Mouse (Mus musculus): ENCODE measurements at regions not wholly inside any gene's neighbourhood (a gene's known extent, or its start where the extent isn't known, plus 50 kb on each side); places are given as distances from the start of the nearest gene placed in this dataset.

- DNase-seq, result no peak
These were observed 187.3 kb downstream of the Ostf1 start for GRCm38 (mm10) chr19:18444324-18444723.

- peak in 1 of 2 experiments; percentile 38 for DNase-seq
These were observed 195.3 kb downstream of the Ostf1 start for GRCm38 (mm10) chr19:18436351-18436750.

- peak in 1 of 2 experiments; percentile 28 for DNase-seq
These were observed 211.2 kb downstream of the Ostf1 start for GRCm38 (mm10) chr19:18420381-18420785.

GRCm38 (mm10) chr19:18418548-18418947, 213.1 kb downstream of the Ostf1 start:
- no peak for DNase-seq

- no peak for DNase-seq
These were observed 254.0 kb downstream of the Ostf1 start for GRCm38 (mm10) chr19:18377466-18378089.

GRCm38 (mm10) chr19:18368612-18369011, 263.0 kb downstream of the Ostf1 start:
- no peak for DNase-seq

GRCm38 (mm10) chr19:18353960-18354359, 277.7 kb downstream of the Ostf1 start:
- no peak for DNase-seq

- DNase-seq, result no peak
These were observed 285.9 kb downstream of the Ostf1 start for GRCm38 (mm10) chr19:18345735-18346134.

- no peak for DNase-seq
These were observed 288.0 kb downstream of the Ostf1 start for GRCm38 (mm10) chr19:18343647-18344046.

GRCm38 (mm10) chr19:18343003-18343402, 288.6 kb downstream of the Ostf1 start:
- no peak for DNase-seq

- DNase-seq, result no peak
These were observed 293.6 kb downstream of the Ostf1 start for GRCm38 (mm10) chr19:18337819-18338555.

GRCm38 (mm10) chr19:18336637-18337036, 295.0 kb downstream of the Ostf1 start:
- DNase-seq, result no peak

- DNase-seq, result no peak
These were observed 297.0 kb downstream of the Ostf1 start for GRCm38 (mm10) chr19:18334639-18335038.

GRCm38 (mm10) chr19:18331811-18332210, 299.8 kb downstream of the Ostf1 start:
- no peak for DNase-seq

- DNase-seq, result no peak
These were observed 302.2 kb downstream of the Ostf1 start for GRCm38 (mm10) chr19:18329421-18329820.

- DNase-seq, result no peak
These were observed 313.2 kb downstream of the Ostf1 start for GRCm38 (mm10) chr19:18318391-18318944.

- DNase-seq, result no peak
These were observed 358.2 kb downstream of the Ostf1 start for GRCm38 (mm10) chr19:18273415-18273814.

GRCm38 (mm10) chr19:18255074-18255684, 376.4 kb downstream of the Ostf1 start:
- no peak for DNase-seq

- no peak for DNase-seq
These were observed 378.3 kb downstream of the Ostf1 start for GRCm38 (mm10) chr19:18253333-18253732.
